Mouse (Mus musculus) embryonic facial prominence, embryonic 10.5 days (tissue): Measurements from ENCODE around the gene Odf4. TPM values are rescaled to one million over a fixed set of nuclear protein-coding genes. Genes with fewer than 3 reads are reported as not detected.

ENCODE experiments used
- DNase-seq: peaks from one replicate; pipeline ENCODE4 v3.0.0-alpha.2; 2017; ENCODE audit warnings: low spot score
- H3K27ac ChIP-seq: fragments of 300-500 bp; sonication (generic); replicated peaks from 2 replicates; pipeline ENCODE4 v1.5.1; 2016; ENCODE audit warnings: mild to moderate bottlenecking
- H3K27me3 ChIP-seq: fragments of 300-500 bp; sonication (generic); replicated peaks from 2 replicates; pipeline ENCODE4 v1.6.1; 2016; ENCODE audit warnings: low read depth, mild to moderate bottlenecking; ENCODE audit not compliant: poor library complexity, severe bottlenecking
- H3K36me3 ChIP-seq: fragments of 300-500 bp; sonication (generic); replicated peaks from 2 replicates; pipeline ENCODE4 v1.6.1; 2016; ENCODE audit warnings: mild to moderate bottlenecking, moderate library complexity
- H3K4me1 ChIP-seq: fragments of 300-500 bp; sonication (generic); 2 replicates; pipeline ENCODE4 v1.6.1; 2016
- H3K4me3 ChIP-seq: fragments of 300-500 bp; sonication (generic); 2 replicates; pipeline ENCODE4 v1.5.1; 2016; ENCODE audit warnings: mild to moderate bottlenecking, moderate library complexity
- H3K9me3 ChIP-seq: fragments of 300-500 bp; sonication (generic); 2 replicates; pipeline ENCODE4 v1.6.1; 2016; ENCODE audit warnings: mild to moderate bottlenecking
- WGBS: fragments of 180-500 bp; shearing (Covaris S2); methylation state at CpG from one replicate; pipeline ENCODE4 v1.1.7; 2016; 5-methylcytosine and 5-hydroxymethylcytosine counted together
- polyA plus RNA-seq: library from polyadenylated mRNA; unstranded; fragments of >200 nt; fragmentation: Nextera tagmentation; extraction: Ambion mirVana; gene quantifications from 2 replicates; pipeline ENCODE4 v1.2.1, GENCODE M21; 2016

The Odf4 gene
- polyA plus RNA-seq, 1 experiment from 2014 or later, result not detected

DNA sequence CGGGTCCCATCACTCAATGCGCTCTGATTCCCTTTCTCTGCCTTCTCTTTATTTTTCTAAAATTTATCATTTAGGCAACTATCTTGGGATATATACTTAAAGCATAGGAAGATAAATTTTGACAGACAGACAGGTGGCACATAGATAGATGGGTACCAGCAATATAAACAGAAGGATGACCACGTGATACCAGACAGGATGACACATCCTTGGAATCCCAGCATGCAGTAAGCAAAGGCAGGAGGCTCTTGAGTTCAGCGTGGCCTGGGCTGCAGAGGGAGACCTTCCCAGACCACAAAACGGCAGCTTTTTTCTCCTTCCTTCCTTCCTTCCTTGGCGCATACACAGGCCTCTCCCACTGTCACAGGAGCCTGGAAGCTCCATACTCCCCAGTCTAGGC, 29.0 kb downstream of the Odf4 start:
- H3K36me3 ChIP-seq, result peaks cover 6% of the 10 kb centered on the region
- WGBS, result 74% methylated on average over 6 of the region's 6 CpGs
- no peak for DNase-seq
- H3K9me3 ChIP-seq, result no peaks in the 10 kb centered on the region
- H3K27me3 ChIP-seq, result no peaks in the 10 kb centered on the region; the same call in 1 of the 2 replicates
- no peak overlapping the region for H3K4me3 ChIP-seq
- H3K27ac ChIP-seq, result no peak overlapping the region
- peaks cover 20% of the 10 kb centered on the region for H3K4me1 ChIP-seq

DNA sequence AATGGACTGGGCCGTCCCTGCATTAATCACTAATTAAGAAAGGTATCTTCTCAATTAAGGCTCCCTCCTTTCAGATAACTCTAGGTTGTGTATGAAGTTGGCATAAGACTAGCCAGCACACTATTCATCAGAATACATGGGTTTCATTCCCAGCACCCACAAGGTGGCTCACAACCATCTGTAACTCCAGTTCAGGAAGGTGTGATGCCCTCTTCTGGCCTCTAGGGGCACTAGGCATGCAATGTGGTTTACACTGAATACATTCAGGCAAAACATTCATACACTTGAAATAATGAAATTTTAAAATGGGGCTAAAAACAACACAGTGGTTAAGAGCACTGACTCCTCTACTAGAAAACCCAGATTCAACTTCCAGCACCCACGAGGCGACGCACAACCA, 29.8 kb downstream of the Odf4 start:
- Histone ChIP-seq H3K9me3 (no peaks in the 10 kb centered on the region), H3K27me3 (no peaks in the 10 kb centered on the region; the same call in 1 of the 2 replicates), H3K27ac (no peak overlapping the region), H3K36me3 (no peaks in the 10 kb centered on the region), H3K4me3 (no peak overlapping the region), H3K4me1 (peaks cover 15% of the 10 kb centered on the region)
- DNase-seq, result no peak
- 41% methylated on average over 4 of the region's 4 CpGs for WGBS

DNA sequence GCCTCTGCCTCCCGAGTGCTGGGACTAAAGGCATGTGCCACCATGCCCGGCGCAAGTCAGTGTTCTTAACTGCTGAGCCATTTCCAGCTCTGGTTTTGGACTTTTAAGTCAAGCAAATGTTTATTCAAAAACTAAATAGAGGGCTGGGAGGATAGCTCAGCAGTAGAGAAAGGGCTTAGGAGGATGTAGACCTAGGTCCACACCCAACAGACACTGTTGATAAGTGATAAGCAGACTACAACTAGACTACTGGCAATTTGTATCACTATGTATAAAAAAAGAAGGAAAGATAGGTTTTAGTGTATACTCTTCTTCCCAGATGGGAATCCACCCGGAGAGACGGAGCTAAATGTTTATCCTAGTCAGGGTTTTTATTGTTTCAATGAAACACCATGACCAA, 30.6 kb downstream of the Odf4 start:
- Histone ChIP-seq H3K36me3 (no peaks in the 10 kb centered on the region), H3K27ac (no peak overlapping the region), H3K27me3 (no peaks in the 10 kb centered on the region; the same call in 1 of the 2 replicates), H3K4me1 (peaks cover 15% of the 10 kb centered on the region), H3K4me3 (no peak overlapping the region), H3K9me3 (no peaks in the 10 kb centered on the region)
- no peak for DNase-seq
- 95% methylated on average over 5 of the region's 5 CpGs for WGBS

DNA sequence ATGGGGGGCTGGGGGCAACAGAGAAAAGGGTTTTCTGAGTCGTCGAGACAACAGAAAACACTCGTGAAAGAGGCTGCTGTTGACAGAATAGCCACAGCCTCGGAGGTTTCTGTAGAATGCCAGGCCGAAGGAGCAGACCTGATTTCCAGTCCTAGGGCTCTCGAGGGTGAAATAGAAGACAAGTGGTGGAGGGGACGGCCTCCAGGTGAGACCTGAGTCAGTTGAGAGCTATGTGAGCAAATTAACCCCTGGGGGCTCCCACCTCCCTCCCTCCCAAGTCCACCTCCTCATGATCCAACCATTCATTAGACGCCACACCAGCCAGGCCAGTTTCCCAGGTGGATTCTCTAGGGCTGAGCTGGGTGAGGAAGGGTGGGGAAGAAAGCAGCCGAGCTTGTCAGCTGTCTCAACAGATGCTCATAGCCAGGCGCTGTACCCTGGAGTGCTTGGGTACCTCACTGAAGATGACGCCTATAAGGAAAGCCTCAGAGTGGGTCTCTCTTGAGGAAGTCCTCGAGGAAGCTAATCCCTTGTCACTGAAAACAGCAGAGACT, 32.9 kb downstream of the Odf4 start:
- Histone ChIP-seq H3K4me1 (peaks cover 8% of the 10 kb centered on the region), H3K27ac (no peak overlapping the region), H3K27me3 (no peaks in the 10 kb centered on the region), H3K4me3 (no peak overlapping the region), H3K9me3 (no peaks in the 10 kb centered on the region), H3K36me3 (no peaks in the 10 kb centered on the region)
- WGBS, result 67% methylated on average over 12 of the region's 12 CpGs
- no peak for DNase-seq

DNA sequence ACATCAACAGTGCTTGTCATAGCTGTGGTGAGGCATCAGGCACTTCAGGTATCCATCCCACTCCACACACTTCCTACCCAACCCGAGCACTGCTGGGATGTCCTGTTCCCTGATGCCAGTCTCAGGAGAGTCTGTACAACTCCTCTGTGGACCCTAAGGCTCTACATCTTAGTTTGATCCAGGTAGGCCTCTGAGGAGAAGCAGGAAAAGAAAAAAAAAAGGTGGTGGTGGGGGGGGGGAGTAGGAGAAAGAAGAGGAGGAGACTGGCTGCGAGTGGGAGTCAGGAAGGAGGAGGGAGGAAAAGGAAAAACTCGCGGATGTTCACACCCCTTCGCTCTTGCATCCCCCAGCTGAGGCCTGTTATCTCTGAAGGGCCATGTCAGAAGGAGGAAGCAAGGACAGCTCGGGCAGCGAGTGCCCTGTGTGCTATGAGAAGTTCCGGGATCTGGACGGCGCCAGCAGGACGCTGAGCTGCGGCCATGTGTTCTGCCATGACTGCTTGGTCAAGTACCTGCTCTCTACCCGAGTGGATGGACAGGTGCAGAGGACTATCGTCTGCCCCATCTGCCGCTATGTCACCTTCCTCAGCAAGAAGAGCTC, 34.5 kb downstream of the Odf4 start:
- Histone ChIP-seq H3K4me3 (no peak overlapping the region), H3K4me1 (peaks cover 14% of the 10 kb centered on the region), H3K27me3 (no peaks in the 10 kb centered on the region), H3K9me3 (no peaks in the 10 kb centered on the region), H3K27ac (0 out of 2 replicates have a peak overlapping the region, but pooled peaks have one; percentile 44), H3K36me3 (no peaks in the 10 kb centered on the region)
- 77% methylated on average over 15 of the region's 15 CpGs for WGBS
- no peak for DNase-seq

DNA sequence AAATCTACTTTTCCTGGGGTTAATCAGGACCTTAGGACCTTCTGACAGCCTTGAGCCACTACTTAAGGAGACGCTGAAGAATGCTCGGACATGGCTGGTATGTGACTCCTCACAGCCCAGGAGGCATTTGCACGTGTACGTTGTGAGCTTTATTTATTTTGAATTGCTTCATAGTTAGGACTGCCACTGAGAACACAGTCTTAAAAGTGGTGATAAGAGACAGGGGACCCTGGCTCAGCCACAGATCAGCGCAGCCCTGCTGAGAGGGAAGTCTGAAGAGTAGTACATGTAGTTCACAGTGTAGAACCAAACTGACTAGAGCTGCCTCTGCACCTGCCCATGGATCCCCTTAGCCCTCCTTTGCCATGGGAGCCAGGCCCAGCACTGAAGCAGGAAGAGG, 35.1 kb downstream of the Odf4 start:
- WGBS, result 84% methylated on average over 5 of the region's 5 CpGs
- no peaks in the 10 kb centered on the region for H3K27me3 ChIP-seq
- DNase-seq, result no peak
- H3K36me3 ChIP-seq, result no peaks in the 10 kb centered on the region
- H3K9me3 ChIP-seq, result no peaks in the 10 kb centered on the region
- H3K27ac ChIP-seq, result no peak overlapping the region
- no peak overlapping the region for H3K4me3 ChIP-seq
- H3K4me1 ChIP-seq, result peaks cover 14% of the 10 kb centered on the region

DNA sequence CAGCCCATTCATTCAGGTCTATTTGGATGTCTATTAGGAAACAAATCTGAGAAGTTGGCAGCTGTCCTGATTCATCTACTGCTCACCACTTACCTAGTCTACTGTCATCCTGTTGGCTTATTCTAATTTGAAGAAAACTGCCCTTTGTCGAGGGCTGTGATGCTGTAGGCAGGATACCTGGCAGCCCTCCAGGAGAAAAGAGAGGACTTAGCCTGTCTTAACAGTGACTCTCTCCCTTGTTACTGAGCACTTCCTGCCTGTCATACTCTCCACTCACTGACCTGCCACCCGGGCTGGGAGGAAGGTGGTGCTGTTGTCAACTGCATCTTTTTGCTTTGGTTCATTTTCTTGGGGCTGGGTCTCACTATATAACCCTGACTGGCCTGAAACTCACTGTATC, 36.3 kb downstream of the Odf4 start:
- peaks cover 14% of the 10 kb centered on the region for H3K4me1 ChIP-seq
- no peaks in the 10 kb centered on the region for H3K27me3 ChIP-seq
- no peaks in the 10 kb centered on the region for H3K36me3 ChIP-seq
- H3K4me3 ChIP-seq, result no peak overlapping the region
- no peaks in the 10 kb centered on the region for H3K9me3 ChIP-seq
- H3K27ac ChIP-seq, result no peak overlapping the region
- DNase-seq, result no peak
- WGBS, result 49% methylated on average over 2 of the region's 2 CpGs

DNA sequence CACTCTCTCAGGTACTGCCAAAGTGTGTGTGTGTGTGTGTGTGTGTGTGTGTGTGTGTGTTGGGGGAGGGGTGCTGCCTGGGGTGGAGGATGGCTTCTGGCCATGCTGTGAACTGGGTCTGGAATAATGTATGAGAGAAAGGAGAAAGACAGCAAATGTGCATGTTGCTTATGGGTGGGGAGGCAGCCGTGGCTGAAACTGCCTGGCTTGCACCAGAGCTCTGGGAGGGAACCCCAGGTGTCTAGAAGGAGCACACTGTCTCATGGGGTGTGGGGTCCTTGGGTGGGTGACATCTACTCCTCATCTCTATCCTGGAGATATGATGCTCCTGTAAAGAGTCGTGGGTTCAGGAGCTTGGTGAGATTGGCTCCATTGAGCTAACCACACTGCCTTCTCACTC, 38.2 kb downstream of the Odf4 start:
- peaks cover 6% of the 10 kb centered on the region; the same call in 1 of the 2 replicates for H3K4me1 ChIP-seq
- H3K9me3 ChIP-seq, result no peaks in the 10 kb centered on the region
- WGBS, result 83% methylated on average over 2 of the region's 2 CpGs
- DNase-seq, result no peak
- no peaks in the 10 kb centered on the region for H3K27me3 ChIP-seq
- H3K36me3 ChIP-seq, result no peaks in the 10 kb centered on the region
- H3K27ac ChIP-seq, result no peak overlapping the region
- no peak overlapping the region for H3K4me3 ChIP-seq

DNA sequence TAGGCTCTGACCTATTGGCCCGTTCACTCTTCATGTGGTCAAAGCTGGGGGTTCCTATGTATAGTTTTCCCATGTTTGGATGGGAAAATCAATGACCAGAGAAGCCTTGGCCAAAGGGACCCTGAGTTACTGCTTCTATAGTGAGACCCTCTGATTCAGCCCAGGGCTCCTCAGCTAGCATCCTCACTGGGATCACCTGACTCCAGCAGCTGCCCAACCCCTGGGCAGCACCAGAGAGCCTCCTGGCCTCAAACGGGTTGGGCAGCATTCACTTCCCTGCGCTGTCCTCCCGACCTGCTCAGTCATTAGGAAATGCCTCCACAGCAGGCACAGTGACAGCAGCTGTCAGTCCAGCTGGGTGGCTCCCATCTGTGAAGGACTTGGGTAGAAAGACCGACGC, 38.6 kb downstream of the Odf4 start, which contains the start of gene Rnf222:
TSS of gene Rnf222 (plus strand) at position 301 of the 400 bp plus-strand sequence.
- Histone ChIP-seq H3K36me3 (no peaks in the 10 kb centered on the region), H3K27ac (no peak within 1 kb of the TSS), H3K4me3 (no peak within 1 kb of the TSS), H3K4me1 (peaks cover 6% of the 10 kb centered on the region; the same call in 1 of the 2 replicates), H3K27me3 (no peaks in the 10 kb centered on the region; the same call in 1 of the 2 replicates), H3K9me3 (no peaks in the 10 kb centered on the region)
- 37% methylated on average over 6 of the region's 6 CpGs for WGBS
- DNase-seq, result no peak

DNA sequence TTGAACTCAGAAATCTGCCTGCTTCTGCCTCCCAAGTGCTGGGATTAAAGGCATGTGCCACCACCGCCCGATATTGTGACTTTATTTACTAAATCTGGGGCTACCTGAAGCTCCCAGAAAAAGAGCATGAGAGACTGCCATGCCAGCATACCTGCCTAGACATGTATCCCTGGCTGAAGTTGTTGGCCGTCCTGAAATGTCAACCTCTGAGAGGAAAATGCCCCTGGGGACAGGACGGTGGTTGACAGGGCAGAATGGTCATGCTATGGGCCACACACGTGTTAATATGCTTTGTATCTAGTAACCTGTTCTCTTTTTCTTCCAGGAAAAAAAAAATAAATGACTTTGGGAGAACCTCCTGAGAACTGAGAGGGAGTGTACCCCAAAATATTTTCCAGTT, 40.8 kb downstream of the Odf4 start:
- no peak for DNase-seq
- H3K4me1 ChIP-seq, result peaks cover 10% of the 10 kb centered on the region; the same call in 1 of the 2 replicates
- WGBS, result 77% methylated on average over 5 of the region's 5 CpGs
- no peaks in the 10 kb centered on the region; the same call in 1 of the 2 replicates for H3K27me3 ChIP-seq
- H3K4me3 ChIP-seq, result no peak overlapping the region
- H3K36me3 ChIP-seq, result no peaks in the 10 kb centered on the region
- no peak overlapping the region for H3K27ac ChIP-seq
- no peaks in the 10 kb centered on the region for H3K9me3 ChIP-seq

DNA sequence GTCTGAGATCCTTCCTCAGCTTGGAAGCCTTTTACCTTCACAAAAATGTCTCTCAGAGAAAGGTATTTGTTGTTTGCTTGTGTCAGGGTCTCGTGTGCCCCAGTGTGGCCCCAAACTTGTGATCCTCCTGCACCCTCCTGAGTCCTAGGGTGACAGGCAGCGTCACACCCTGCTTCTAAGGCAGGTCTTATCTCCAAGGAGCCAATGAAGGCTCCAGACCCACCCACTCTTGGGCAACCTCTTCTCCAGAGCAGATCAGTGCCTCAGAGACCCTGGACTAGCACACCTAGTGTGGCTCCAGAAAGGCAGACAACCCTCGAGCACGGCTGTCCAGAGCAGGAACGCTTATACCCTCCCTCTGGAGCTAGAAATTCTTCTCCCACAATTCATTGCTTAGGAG, 42.5 kb downstream of the Odf4 start:
- Histone ChIP-seq H3K4me3 (no peak overlapping the region), H3K27me3 (no peaks in the 10 kb centered on the region; the same call in 1 of the 2 replicates), H3K4me1 (peaks cover 10% of the 10 kb centered on the region; the same call in 1 of the 2 replicates), H3K9me3 (no peaks in the 10 kb centered on the region), H3K36me3 (no peaks in the 10 kb centered on the region), H3K27ac (no peak overlapping the region)
- WGBS, result 78% methylated on average over 5 of the region's 5 CpGs
- DNase-seq, result no peak

DNA sequence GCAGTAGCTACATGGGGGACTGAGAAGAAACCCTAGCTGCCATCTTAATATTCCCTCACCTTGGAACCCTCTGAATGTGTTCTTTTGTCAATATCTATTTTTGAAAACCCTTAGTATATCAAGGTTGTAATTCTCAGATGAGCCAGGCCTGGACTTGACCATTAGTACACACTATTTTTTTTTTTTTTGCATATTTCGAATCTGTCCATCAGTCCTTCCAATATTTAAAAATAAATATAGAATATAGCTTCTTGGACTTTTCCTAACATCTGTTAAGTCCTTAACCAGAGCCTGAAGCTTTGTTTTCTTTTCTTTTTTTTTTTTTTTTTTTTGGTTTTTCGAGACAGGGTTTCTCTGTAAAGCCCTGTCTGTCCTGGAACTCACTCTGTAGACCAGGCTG, 43.0 kb downstream of the Odf4 start:
- no peak for DNase-seq
- WGBS, result 78% methylated on average over 2 of the region's 2 CpGs
- no peak overlapping the region for H3K4me3 ChIP-seq
- H3K27ac ChIP-seq, result no peak overlapping the region
- no peaks in the 10 kb centered on the region; the same call in 1 of the 2 replicates for H3K27me3 ChIP-seq
- H3K36me3 ChIP-seq, result no peaks in the 10 kb centered on the region
- H3K4me1 ChIP-seq, result peaks cover 10% of the 10 kb centered on the region; the same call in 1 of the 2 replicates
- no peaks in the 10 kb centered on the region for H3K9me3 ChIP-seq

DNA sequence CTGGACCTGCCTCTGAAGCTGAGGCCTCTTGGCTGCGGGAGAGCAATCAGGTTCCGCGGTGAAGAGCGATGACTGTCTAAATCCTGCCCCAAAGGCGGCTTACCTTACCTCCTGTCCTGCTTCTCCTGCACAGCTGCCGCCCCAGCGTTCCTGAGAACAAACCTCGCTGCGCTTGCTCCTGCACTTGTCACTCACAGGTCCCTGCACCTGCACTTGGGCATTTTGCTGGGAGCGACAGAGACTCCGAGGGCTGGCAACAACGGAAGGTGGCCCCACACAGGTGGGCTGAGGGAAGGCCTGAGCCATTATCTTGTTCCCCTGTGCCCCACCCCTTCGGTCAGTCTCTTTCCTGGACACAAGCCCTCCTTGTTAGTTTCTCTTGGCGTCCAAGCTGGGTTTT, 44.8 kb downstream of the Odf4 start:
- H3K9me3 ChIP-seq, result no peaks in the 10 kb centered on the region
- H3K27me3 ChIP-seq, result no peaks in the 10 kb centered on the region; the same call in 1 of the 2 replicates
- no peaks in the 10 kb centered on the region for H3K36me3 ChIP-seq
- 18% methylated on average over 14 of the region's 14 CpGs for WGBS
- no peak overlapping the region for H3K4me3 ChIP-seq
- peak; percentile 37 for DNase-seq
- peaks cover 4% of the 10 kb centered on the region; the same call in 1 of the 2 replicates for H3K4me1 ChIP-seq
- no peak overlapping the region for H3K27ac ChIP-seq
